Mouse (Mus musculus): ENCODE measurements around the gene Mmp9. TPM values are rescaled to one million over a fixed set of nuclear protein-coding genes. Genes with fewer than 3 reads are reported as not detected.

Mmp9 gene
- polyA plus RNA-seq, 1 experiment from 2014 or later, result 1.4 TPM

DNA sequence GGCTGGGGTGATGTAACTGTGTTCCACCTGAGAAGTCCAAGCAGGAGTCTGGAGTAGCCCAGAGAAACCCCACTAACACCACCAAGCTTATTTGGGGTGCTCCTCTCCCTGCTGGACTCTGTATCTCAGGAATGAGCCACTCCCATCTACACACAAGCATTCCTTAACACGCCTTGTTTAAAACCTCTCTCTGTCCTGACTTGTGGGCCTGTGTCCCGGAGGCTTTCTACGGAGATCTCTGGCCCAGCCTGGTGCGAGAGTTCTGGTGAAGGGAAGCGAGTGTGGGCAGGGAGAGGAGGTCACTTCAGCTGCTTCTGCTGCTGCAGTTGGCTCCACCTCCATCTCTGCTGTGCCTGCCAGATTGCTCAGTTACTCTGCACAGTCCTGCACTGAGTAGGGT lies 15.6 kb downstream of the Mmp9 start:
- H3K27me3 ChIP-seq (ENCODE audit: control insufficient read depth, insufficient read depth, low read length), result peaks cover 23% of the 10 kb centered on the region
- no peak for ATAC-seq (ENCODE audit: low FRiP score, low TSS enrichment)

DNA sequence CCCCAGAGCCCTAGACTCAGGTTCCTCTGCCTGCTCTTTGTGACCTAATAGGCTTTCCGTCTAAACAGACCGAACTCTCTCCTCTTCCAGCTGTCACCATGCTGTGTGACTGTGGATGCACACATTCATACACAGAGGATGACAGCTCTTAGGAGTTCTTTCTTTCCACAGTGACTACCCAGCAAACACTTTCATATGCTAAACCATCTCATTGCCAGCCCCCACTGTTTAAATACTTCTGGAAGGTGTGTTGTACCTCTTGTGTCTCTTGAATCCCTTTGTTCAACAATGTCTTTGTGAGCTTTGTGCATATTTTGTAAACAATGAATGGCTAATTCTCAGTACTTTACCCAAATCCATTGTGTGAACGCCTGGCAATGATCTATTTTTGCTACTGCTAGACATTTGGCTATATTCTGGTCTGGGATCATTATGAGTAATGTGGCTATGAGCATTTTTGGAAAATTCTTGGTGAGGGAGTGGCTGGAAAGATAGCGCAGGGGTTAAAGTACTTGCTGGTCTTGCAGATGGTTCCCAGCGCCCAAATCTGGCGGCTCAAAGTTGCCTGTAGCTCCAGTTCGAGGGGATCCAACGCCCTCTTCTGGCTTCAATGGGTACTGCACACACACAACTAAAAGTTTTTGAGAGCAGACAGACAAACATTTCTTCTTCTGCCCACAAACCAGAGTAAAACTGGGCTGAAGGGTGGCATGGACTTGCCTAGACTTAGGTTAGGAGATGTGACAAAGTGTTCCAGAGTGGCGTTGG lies 17.2 kb downstream of the Mmp9 start:
- Histone ChIP-seq H3K27ac (ENCODE audit: low read depth, low read length) (no peak overlapping the region), H3K9me3 (ENCODE audit: control insufficient read depth, low read length) (no peaks in the 10 kb centered on the region), H3K27me3 (ENCODE audit: control insufficient read depth, insufficient read depth, low read length) (peaks cover 11% of the 10 kb centered on the region), H3K4me1 (ENCODE audit: control insufficient read depth, insufficient read depth, low read length) (no peaks in the 10 kb centered on the region), H3K4me3 (ENCODE audit: low read length) (no peak overlapping the region), H3K9ac (ENCODE audit: low read depth, low read length) (no peak overlapping the region), H3K36me3 (ENCODE audit: control insufficient read depth, insufficient read depth, low read length) (no peaks in the 10 kb centered on the region), H3K4me2 (replicated peaks; ENCODE audit: low read depth, low read length) (no peak overlapping the region)
- no peak for ATAC-seq (ENCODE audit: low FRiP score, low TSS enrichment)
- WGBS, result 72% methylated on average over 9 of the region's 9 CpGs

More for the DNA sequence above, 15.6 kb downstream of the Mmp9 start:
- H3K27ac ChIP-seq (ENCODE audit: low read depth, low read length), result no peak overlapping the region
- no peaks in the 10 kb centered on the region for H3K4me1 ChIP-seq (ENCODE audit: control insufficient read depth, insufficient read depth, low read length)
- no peak overlapping the region for H3K4me2 ChIP-seq (replicated peaks; ENCODE audit: low read depth, low read length)
- H3K4me3 ChIP-seq (ENCODE audit: low read length), result no peak overlapping the region
- WGBS, result 62% methylated on average over 5 of the region's 5 CpGs
- no peaks in the 10 kb centered on the region for H3K36me3 ChIP-seq (ENCODE audit: control insufficient read depth, insufficient read depth, low read length)
- no peaks in the 10 kb centered on the region for H3K9me3 ChIP-seq (ENCODE audit: control insufficient read depth, low read length)
- no peak overlapping the region for H3K9ac ChIP-seq (ENCODE audit: low read depth, low read length)

DNA sequence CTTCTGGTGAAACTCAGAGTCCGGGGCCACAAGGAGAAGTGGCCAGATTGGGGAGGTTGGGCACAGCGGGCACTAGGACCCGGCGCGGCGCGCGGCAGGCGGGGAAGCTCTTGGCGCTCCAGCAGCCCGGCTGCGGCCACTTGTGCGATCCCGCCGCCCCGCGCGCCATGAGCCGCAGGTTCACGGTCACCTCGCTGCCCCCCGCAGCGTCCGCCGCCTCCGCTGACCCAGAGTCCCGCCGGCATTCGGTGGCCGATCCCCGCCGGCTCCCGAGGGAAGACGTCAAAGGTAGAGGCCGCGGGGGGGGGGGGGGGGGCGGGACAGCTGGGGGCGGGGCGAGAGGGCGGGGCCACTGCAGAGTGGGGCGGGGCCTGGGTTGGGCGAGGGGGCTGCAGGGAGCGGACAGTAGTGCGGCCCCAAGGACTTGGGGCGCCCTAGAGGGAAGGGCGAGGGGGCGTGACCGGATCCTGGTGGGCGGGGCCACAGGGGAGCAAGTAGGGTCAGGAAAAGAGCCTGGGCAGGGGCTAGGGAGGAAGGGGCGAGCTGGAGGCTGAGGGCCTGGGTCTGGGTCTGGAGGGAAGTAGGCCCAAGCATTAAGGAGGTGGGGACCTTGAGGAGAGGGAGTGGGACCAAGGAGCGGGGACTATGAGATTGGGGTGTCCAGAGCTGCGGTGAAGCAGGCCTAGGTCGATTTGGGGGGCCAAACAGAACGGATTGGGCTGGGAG lies 20.3 kb downstream of the Mmp9 start, which contains the start of gene Slc12a5:
Gene Slc12a5, plus strand, starts transcription at position 87 of the 726 bp plus-strand sequence.
- H3K9ac ChIP-seq (ENCODE audit: low read depth, low read length), result peak within 1 kb of the TSS; percentile 54
- peak within 1 kb of the TSS; percentile 70 for H3K4me2 ChIP-seq (replicated peaks; ENCODE audit: low read depth, low read length)
- H3K4me1 ChIP-seq (ENCODE audit: control insufficient read depth, insufficient read depth, low read length), result no peaks in the 10 kb centered on the region
- no peak within 1 kb of the TSS for H3K27ac ChIP-seq (ENCODE audit: low read depth, low read length)
- 1% methylated on average over 37 of the region's 54 CpGs for WGBS
- ATAC-seq (ENCODE audit: low FRiP score, low TSS enrichment), result peak; percentile 82
- H3K9me3 ChIP-seq (ENCODE audit: control insufficient read depth, low read length), result no peaks in the 10 kb centered on the region
- H3K27me3 ChIP-seq (ENCODE audit: control insufficient read depth, insufficient read depth, low read length), result 0 out of 2 replicates have a peak, but pooled peaks cover 3% of the 10 kb centered on the region
- H3K36me3 ChIP-seq (ENCODE audit: control insufficient read depth, insufficient read depth, low read length), result no peaks in the 10 kb centered on the region
- peak within 1 kb of the TSS; percentile 65 for H3K4me3 ChIP-seq (ENCODE audit: low read length)

DNA sequence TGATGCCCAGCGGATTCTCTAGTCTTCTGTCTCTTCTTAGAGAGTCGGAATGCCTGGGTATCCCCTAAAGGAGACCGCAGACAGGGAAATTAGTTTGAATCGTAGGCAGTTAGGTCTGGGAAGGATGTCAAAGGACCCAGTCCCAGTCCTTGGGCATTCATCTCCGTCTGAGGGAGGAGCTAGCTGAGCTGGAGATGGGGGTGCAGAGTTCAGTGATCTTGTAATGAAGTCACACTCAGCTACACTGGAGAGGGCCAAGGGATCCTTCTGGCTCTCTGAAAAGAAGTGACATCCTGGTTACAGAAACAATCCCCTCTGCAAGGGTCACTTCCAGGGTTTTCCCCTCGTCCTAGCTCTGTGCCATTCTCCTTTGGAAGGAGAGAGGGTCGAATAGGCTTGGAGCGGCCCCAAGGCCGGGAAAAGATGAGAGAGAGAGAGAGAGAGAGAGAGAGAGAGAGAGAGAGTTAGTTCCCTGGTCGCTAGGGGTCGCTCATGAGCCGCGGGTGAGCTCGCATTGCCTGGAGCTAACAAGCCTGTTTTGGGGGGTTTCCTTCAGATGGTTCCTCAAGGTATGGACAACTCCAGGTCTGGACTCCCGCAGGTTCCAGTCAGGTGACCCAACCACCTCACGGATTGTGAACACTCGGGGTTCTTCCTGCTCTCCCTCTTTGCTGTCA lies 21.1 kb downstream of the Mmp9 start:
- peak; percentile 23 for ATAC-seq (ENCODE audit: low FRiP score, low TSS enrichment)
- H3K4me3 ChIP-seq (ENCODE audit: low read length), result peak overlapping the region; percentile 65

DNA sequence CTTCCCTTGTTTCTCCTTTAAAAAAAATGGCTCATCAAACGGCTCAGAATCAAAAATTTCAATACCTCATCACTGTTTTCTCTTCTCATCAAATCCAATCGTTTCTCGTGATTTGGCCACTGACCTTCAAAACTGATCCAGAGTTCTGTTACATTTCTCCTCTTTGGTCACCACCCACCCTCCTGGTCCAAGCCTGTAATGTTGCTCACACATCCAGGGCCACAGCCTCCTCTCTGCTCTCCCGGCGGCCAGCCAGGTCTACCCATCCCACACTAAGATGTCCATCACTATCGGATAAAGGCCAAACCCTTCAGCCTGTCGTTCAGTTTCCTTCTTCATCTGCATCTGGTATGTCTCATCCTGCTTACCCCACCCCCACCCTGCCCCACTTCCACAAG lies 21.6 kb downstream of the Mmp9 start:
- H3K9me3 ChIP-seq (ENCODE audit: control insufficient read depth, low read length), result no peaks in the 10 kb centered on the region
- H3K4me2 ChIP-seq (replicated peaks; ENCODE audit: low read depth, low read length), result no peak overlapping the region
- no peak overlapping the region for H3K4me3 ChIP-seq (ENCODE audit: low read length)
- H3K4me1 ChIP-seq (ENCODE audit: control insufficient read depth, insufficient read depth, low read length), result no peaks in the 10 kb centered on the region
- no peak overlapping the region for H3K27ac ChIP-seq (ENCODE audit: low read depth, low read length)
- peaks cover 10% of the 10 kb centered on the region for H3K27me3 ChIP-seq (ENCODE audit: control insufficient read depth, insufficient read depth, low read length)
- no peak for ATAC-seq (ENCODE audit: low FRiP score, low TSS enrichment)
- WGBS, result 57% methylated on average over 7 of the region's 7 CpGs
- H3K36me3 ChIP-seq (ENCODE audit: control insufficient read depth, insufficient read depth, low read length), result no peaks in the 10 kb centered on the region
- H3K9ac ChIP-seq (ENCODE audit: low read depth, low read length), result no peak overlapping the region

More for the DNA sequence above, 21.1 kb downstream of the Mmp9 start:
- Histone ChIP-seq H3K9ac (ENCODE audit: low read depth, low read length) (peak overlapping the region; percentile 54), H3K36me3 (ENCODE audit: control insufficient read depth, insufficient read depth, low read length) (no peaks in the 10 kb centered on the region), H3K27ac (ENCODE audit: low read depth, low read length) (no peak overlapping the region), H3K4me2 (replicated peaks; ENCODE audit: low read depth, low read length) (peak overlapping the region; percentile 70), H3K4me1 (ENCODE audit: control insufficient read depth, insufficient read depth, low read length) (no peaks in the 10 kb centered on the region), H3K27me3 (ENCODE audit: control insufficient read depth, insufficient read depth, low read length) (peaks cover 5% of the 10 kb centered on the region; the same call in 1 of the 2 replicates), H3K9me3 (ENCODE audit: control insufficient read depth, low read length) (no peaks in the 10 kb centered on the region)
- WGBS, result 11% methylated on average over 17 of the region's 17 CpGs

DNA sequence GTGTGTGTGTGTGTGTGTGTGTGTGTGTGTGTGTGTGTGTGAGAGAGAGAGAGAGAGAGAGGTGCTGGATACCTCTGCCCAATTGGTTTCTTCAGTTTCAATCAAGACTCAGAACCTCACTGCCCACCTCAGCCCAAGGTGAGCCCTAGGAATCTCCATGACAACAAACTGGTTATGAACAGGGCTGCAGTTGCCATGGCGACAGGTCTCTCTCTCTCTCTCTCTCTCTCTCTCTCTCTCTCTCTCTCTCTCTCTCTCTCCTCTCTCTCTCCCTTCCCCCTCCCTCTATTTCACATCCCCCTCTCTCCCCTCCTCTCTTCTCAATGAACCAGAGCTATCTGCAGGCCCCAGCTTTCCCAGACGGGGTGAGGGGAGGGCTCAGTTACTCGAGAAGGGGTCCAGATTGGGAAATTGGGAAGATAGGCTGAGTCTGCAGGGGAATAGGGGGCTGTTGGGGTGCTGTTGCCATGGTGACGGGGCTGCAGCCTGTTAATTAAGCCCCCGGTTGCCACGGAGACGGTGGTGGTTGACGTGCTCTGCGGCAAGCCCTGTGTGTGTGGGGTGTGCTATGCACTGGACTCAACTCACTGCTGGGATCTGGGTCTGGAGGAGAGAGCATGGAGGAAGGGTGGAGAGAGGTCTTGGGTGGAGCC lies 23.8 kb downstream of the Mmp9 start:
- H3K4me1 ChIP-seq (ENCODE audit: control insufficient read depth, insufficient read depth, low read length), result peaks cover 7% of the 10 kb centered on the region
- H3K9ac ChIP-seq (ENCODE audit: low read depth, low read length), result no peak overlapping the region
- H3K9me3 ChIP-seq (ENCODE audit: control insufficient read depth, low read length), result no peaks in the 10 kb centered on the region
- no peak overlapping the region for H3K4me2 ChIP-seq (replicated peaks; ENCODE audit: low read depth, low read length)
- no peaks in the 10 kb centered on the region for H3K36me3 ChIP-seq (ENCODE audit: control insufficient read depth, insufficient read depth, low read length)
- no peak overlapping the region for H3K4me3 ChIP-seq (ENCODE audit: low read length)
- ATAC-seq (ENCODE audit: low FRiP score, low TSS enrichment), result no peak
- 45% methylated on average over 9 of the region's 9 CpGs for WGBS
- H3K27ac ChIP-seq (ENCODE audit: low read depth, low read length), result no peak overlapping the region
- H3K27me3 ChIP-seq (ENCODE audit: control insufficient read depth, insufficient read depth, low read length), result peaks cover 32% of the 10 kb centered on the region

DNA sequence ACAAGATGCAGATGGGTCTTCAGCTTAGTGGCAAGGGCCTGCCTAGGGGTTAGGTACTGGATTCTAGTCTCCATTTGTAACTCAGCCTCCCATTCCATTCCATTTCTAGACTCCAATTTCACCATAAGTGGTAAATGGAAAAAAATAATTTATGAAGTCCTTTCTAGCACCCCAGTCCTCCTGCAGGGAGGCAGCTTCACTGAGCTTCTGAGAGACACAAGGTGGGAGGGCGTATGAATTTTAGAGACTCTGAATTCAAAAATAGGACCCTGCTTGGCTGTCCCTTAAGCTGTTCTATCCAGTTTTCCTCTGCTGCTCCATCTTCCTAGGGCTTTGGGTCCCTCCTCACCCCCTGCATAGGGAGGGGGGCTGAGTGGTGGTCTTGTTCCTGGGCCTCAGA lies 24.4 kb downstream of the Mmp9 start:
- H3K27me3 ChIP-seq (ENCODE audit: control insufficient read depth, insufficient read depth, low read length), result peaks cover 38% of the 10 kb centered on the region
- no peaks in the 10 kb centered on the region for H3K36me3 ChIP-seq (ENCODE audit: control insufficient read depth, insufficient read depth, low read length)
- H3K4me2 ChIP-seq (replicated peaks; ENCODE audit: low read depth, low read length), result no peak overlapping the region
- H3K9me3 ChIP-seq (ENCODE audit: control insufficient read depth, low read length), result no peaks in the 10 kb centered on the region
- ATAC-seq (ENCODE audit: low FRiP score, low TSS enrichment), result no peak
- no peak overlapping the region for H3K4me3 ChIP-seq (ENCODE audit: low read length)
- no peak overlapping the region for H3K27ac ChIP-seq (ENCODE audit: low read depth, low read length)
- 95% methylated on average over 1 of the region's 1 CpGs for WGBS
- H3K4me1 ChIP-seq (ENCODE audit: control insufficient read depth, insufficient read depth, low read length), result peaks cover 7% of the 10 kb centered on the region
- H3K9ac ChIP-seq (ENCODE audit: low read depth, low read length), result no peak overlapping the region

DNA sequence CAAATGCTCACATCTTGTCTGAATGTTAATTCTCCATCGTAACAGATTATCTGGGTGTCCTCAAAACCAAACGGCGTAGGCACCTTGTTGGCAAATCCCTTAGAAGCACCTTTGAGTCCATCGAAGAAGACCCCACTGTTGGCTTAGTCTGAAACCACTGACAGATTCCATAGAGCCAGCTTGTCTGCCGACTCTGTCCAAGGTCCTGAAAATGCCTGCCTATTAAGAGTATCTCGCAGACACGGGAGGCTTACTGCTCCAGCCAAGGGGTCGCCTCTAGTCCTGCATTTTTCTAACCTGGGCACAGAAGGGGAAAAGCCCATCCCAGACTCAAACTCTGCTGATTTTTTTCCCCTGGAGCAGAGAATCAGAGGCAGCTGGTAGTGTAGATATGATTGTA lies 25.8 kb downstream of the Mmp9 start:
- H3K27ac ChIP-seq (ENCODE audit: low read depth, low read length), result no peak overlapping the region
- no peak overlapping the region for H3K4me2 ChIP-seq (replicated peaks; ENCODE audit: low read depth, low read length)
- peaks cover 50% of the 10 kb centered on the region for H3K27me3 ChIP-seq (ENCODE audit: control insufficient read depth, insufficient read depth, low read length)
- ATAC-seq (ENCODE audit: low FRiP score, low TSS enrichment), result no peak
- 20% methylated on average over 8 of the region's 8 CpGs for WGBS
- no peak overlapping the region for H3K4me3 ChIP-seq (ENCODE audit: low read length)
- H3K9ac ChIP-seq (ENCODE audit: low read depth, low read length), result no peak overlapping the region
- peaks cover 13% of the 10 kb centered on the region for H3K4me1 ChIP-seq (ENCODE audit: control insufficient read depth, insufficient read depth, low read length)
- H3K9me3 ChIP-seq (ENCODE audit: control insufficient read depth, low read length), result no peaks in the 10 kb centered on the region
- H3K36me3 ChIP-seq (ENCODE audit: control insufficient read depth, insufficient read depth, low read length), result no peaks in the 10 kb centered on the region
